Mouse (Mus musculus) mammary gland, adult 2 months (tissue): ENCODE results near the gene Olfr1448. TPM values are rescaled to one million over a fixed set of nuclear protein-coding genes. Genes with fewer than 3 reads are reported as not detected.

Experiments
- polyA plus RNA-seq: library from polyadenylated mRNA; depleted of rRNA; stranded (reverse); fragments of >200 nt; gene quantifications from 2 replicates; pipeline ENCODE4 v1.2.3, GENCODE M21; 2012; ENCODE audit warnings: low replicate concordance; rRNA removed

Gene Olfr1448
- not detected in 2 replicates for polyA plus RNA-seq

DNA sequence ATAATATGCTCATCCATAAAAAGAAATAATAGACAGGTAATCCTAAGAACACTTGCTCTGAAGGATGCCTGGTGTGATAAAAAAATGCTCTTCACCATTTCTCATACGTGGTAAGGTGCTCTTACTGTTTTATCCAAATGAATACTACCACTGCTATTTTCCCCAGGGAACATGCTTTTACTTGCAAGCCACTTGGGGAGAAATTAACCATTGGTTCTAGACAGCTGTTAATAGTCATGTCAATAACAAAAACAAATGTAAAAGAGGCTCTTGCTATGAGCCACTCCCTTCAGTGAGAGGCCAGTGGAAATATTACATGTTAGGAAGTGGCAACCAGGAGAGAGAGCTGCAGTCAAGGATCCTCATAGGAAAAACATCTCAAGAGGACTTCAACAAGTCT lies at the start of gene Olfr1448:
Gene Olfr1448, minus strand, starts transcription at position 101 of the 400 bp plus-strand sequence.

DNA sequence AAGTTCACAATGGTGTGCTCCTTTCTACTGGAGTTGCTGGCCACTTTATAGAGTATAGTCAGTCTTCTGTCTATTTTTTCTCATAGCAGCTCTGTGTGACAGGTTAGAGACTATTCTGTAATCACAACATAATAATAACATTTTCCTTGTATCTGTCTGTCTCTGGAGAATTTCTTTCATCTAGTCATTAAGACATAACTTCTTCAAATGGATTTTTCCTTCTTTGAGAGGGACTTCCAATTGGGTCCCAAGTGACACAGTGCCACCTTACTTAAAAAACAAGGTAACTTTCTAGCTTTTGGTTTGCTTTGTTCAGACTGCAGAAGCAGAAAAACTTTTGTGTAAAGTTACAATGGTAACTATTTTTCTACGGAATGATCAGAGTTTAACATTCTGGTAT lies 25.7 kb upstream of the Olfr1448 start, which contains the start of gene Olfr1450:
Gene Olfr1450, plus strand, starts transcription at position 301 of the 400 bp plus-strand sequence.

DNA sequence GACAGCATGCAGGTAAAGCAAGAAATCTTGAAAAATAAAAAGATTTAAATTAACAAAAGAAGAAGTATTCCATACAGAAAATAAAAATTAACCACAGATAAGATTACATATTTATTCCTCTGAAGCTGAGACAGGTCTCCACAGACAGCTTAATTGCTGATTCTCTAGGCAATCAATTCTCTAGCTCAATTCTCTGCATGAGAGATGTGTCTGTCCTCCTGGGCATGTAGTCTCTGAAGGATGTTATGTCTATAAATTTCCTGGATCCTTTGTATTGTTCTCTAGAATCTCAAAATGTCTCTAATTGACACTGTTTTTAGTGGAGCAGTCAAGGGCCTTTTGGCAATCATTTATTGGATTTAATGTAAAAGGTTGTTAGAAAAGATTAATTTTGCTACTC lies 6.3 kb upstream of the Olfr1448 start, which contains the start of gene Olfr1449:
Gene Olfr1449, plus strand, starts transcription at position 301 of the 400 bp plus-strand sequence.

DNA sequence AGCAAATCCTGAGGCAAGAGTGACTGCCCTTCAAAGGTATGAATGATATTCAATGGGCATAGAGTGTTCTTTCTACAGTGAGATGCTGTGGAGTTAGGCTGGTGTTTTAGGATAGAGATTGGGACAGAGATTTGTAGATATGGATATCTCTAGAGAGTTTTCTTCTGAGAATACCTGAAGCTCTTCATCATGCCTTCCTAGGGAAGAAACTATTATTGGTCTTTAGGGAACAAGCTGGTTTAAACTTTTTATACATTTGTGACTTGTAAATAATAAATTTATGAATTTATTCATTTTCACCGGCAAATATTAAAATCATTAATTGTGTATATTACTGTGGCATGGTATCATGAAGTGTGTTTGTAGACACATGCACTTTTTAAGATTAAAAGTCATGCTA lies 20.6 kb downstream of the Olfr1448 start, which contains the start of gene Olfr1447:
Gene Olfr1447, minus strand, starts transcription at position 101 of the 400 bp plus-strand sequence.

DNA sequence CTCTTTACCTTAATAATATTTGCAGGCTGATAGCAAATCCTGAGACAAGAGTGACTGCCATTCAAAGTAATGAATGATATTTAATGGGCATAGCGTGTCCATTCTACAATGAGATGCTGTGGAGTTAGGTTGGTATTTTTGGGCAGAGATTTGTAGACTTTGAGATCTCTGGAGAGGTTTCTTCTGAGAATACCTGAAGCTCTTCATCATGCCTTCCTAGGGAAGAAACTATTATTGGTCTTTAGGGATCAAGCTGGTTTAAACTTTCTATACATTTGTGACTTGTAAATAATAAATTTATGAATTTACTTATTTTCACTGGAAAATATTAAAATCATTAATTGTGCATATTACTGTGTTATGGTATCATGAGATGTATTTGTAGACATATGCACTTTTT lies 30.8 kb downstream of the Olfr1448 start, which contains the start of gene Olfr1446:
Gene Olfr1446, minus strand, starts transcription at position 101 of the 400 bp plus-strand sequence.

DNA sequence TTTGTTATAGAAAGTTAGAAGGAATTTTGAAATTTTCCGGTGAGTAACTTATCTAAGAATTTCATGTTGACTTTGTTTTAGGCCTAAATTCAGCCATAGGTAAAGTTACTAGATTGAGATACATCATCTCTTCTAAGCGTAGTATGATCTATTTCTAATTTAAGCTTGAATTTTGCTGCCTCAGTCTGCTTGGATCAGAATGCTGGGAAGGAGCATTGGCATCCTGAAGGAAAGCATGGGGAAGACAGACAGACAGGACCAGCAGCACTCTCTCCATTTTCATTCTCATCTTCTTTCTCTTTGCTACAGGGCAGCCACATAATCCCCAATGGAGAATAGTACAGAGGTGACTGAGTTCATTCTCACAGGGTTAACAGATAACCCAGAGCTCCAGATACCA lies 40.7 kb downstream of the Olfr1448 start, which contains the start of gene Olfr1445:
Gene Olfr1445, plus strand, starts transcription at position 301 of the 400 bp plus-strand sequence.

Other genes starting within 250 kb of the Olfr1448 start
- gene Olfr1443, start 246.3 kb downstream of the Olfr1448 start, polyA plus RNA-seq = not detected in 2 replicates
- 0.10 and 0.42 TPM in 2 replicates for gene Keg1, start 228.6 kb downstream of the Olfr1448 start, polyA plus RNA-seq
- gene Cntf, start 158.8 kb downstream of the Olfr1448 start, polyA plus RNA-seq = 0.74 and 4.6 TPM in 2 replicates
- gene Zfp91, start 128.3 kb downstream of the Olfr1448 start, polyA plus RNA-seq = 11.2 and 24.3 TPM in 2 replicates
- 15.4 and 17.0 TPM in 2 replicates for gene Lpxn, start 128.2 kb downstream of the Olfr1448 start, polyA plus RNA-seq
- not detected in 2 replicates for gene Gm5244, start 77.7 kb downstream of the Olfr1448 start, polyA plus RNA-seq
- 0.30 TPM in 1 of 2 replicates, not detected in the other for gene Olfr1444, start 67.1 kb downstream of the Olfr1448 start, polyA plus RNA-seq
- gene Olfr1445, start 40.6 kb downstream of the Olfr1448 start, polyA plus RNA-seq = 0.16 TPM in 1 of 2 replicates, not detected in the other
- gene Olfr1446, start 30.9 kb downstream of the Olfr1448 start, polyA plus RNA-seq = not detected in 2 replicates
- gene Olfr1447, start 20.7 kb downstream of the Olfr1448 start, polyA plus RNA-seq = not detected in 2 replicates
- not detected in 2 replicates for gene Olfr1449, start 6.4 kb upstream of the Olfr1448 start, polyA plus RNA-seq
- gene Olfr1450, start 25.8 kb upstream of the Olfr1448 start, polyA plus RNA-seq = not detected in 2 replicates
- not detected in 2 replicates for gene Olfr1451, start 70.6 kb upstream of the Olfr1448 start, polyA plus RNA-seq
- not detected in 2 replicates for gene Olfr1453, start 103.9 kb upstream of the Olfr1448 start, polyA plus RNA-seq
- gene Olfr1454, start 136.2 kb upstream of the Olfr1448 start, polyA plus RNA-seq = not detected in 2 replicates
- not detected in 2 replicates for gene Olfr1457, start 173.5 kb upstream of the Olfr1448 start, polyA plus RNA-seq
- not detected in 2 replicates for gene Olfr1458, start 182.4 kb upstream of the Olfr1448 start, polyA plus RNA-seq
- gene Olfr1459, start 225.1 kb upstream of the Olfr1448 start, polyA plus RNA-seq = not detected in 2 replicates
- not detected in 2 replicates for gene Olfr1461, start 238.6 kb upstream of the Olfr1448 start, polyA plus RNA-seq